Mouse (Mus musculus): Measurements from ENCODE around the gene Eva1c. TPM values are rescaled to one million over a fixed set of nuclear protein-coding genes. Genes with fewer than 3 reads are reported as not detected.

Gene Eva1c
- polyA plus RNA-seq, 1 experiment from 2014 or later: 2.6 TPM

DNA sequence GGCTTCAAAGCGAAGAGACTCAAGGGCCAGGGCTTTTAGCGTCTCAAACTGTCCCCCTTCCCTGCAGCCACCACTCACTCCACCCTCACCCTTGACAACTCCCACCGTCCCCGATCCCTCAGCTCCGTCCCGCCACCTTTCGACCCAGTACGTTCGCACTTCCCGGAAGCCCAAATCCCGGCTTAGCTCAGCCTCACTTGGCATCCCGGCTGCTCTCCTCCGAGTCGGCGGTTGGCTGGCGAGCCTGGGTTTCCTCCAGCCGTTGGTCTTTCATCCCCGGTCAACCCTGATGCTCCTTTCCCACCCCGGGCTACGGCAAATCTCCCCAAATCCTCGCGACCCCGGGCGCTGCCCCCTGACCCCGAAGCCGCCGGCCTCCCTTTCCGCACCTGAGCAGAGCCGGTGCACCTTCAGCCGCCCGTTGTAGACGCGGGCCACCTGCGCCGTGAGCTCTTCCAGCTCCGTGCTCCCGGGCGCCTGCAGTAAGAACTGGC lies 107.7 kb downstream of the Eva1c start:
- Histone ChIP-seq H3K27me3 (no peaks in the 10 kb centered on the region), H3K27ac (peak overlapping the region; percentile 76), H3K4me3 (peak overlapping the region; percentile 81), H3K4me1 (0 out of 2 replicates have a peak, but pooled peaks cover 2% of the 10 kb centered on the region), H3K9me3 (no peaks in the 10 kb centered on the region), H3K9ac (peak overlapping the region; percentile 81), H3K4me2 (replicated peaks) (peak overlapping the region; percentile 80), H3K36me3 (peaks cover 12% of the 10 kb centered on the region)
- peak; percentile 73 for ATAC-seq (ENCODE audit: low FRiP score, low read depth)
- WGBS: under 1% methylated on average over 38 of the region's 38 CpGs

DNA sequence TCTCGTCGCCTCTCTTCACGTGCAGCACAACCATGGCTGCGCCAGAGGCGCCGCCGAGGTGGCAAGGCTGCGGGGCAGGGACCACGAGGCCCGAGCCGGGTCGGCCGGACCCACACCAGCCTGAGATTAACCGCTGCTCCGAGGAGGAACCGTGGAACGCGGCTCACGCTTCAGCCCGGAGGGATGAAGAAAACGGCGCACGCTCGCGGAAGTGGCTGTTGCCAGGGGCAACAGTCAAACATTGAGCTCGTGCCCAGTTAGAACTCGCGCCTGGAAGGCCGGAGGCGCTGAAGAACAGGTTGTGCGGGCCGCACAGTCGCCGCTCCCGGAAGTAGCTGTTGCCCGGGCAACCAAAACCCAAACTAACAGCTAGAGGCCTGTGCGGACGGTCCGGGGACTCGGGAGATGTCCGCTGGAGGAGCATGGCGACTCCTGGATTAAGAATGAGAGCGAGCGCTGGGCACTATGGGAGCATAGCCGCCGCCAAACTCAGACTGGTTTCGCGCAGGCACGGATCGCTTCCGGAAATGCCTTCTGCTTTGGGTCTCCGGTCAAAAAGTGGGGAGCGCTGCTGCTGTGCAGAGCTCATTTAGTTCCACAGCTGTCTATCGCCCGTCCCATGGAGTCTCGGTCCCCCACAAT lies 108.3 kb downstream of the Eva1c start, which contains the start of gene Cfap298:
TSS of gene Cfap298 (minus strand) at position 428 of the 642 bp plus-strand sequence.
- ATAC-seq (ENCODE audit: low FRiP score, low read depth): peak; percentile 97
- Histone ChIP-seq H3K4me3 (peak within 1 kb of the TSS; percentile 81), H3K9me3 (no peaks in the 10 kb centered on the region), H3K9ac (peak within 1 kb of the TSS; percentile 81), H3K4me2 (replicated peaks) (peak within 1 kb of the TSS; percentile 80), H3K4me1 (0 out of 2 replicates have a peak, but pooled peaks cover 2% of the 10 kb centered on the region), H3K36me3 (peaks cover 7% of the 10 kb centered on the region), H3K27ac (peak within 1 kb of the TSS; percentile 76), H3K27me3 (no peaks in the 10 kb centered on the region)
- WGBS: under 1% methylated on average over 56 of the region's 56 CpGs

DNA sequence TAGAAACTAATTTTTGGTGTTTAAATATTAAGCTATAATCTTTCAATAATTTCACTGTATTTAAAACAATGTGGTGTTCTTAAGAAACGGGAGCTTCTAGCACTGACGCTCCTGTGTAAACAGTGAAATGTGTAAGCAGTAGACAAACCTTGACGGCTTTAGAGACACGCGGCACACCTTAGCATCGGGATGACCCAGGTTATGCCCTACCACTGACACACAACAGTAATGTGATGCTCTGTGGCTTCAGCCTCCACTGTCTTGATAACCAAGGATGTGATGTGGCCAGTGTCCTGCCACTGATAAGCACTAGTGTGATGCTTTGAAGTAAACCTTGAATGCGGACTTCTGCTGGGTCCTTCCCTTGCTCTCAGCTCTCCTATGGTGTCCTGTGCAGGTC lies 114.7 kb downstream of the Eva1c start:
- Histone ChIP-seq H3K4me3 (no peak overlapping the region), H3K9ac (no peak overlapping the region), H3K27me3 (no peaks in the 10 kb centered on the region), H3K4me2 (replicated peaks) (no peak overlapping the region), H3K9me3 (no peaks in the 10 kb centered on the region), H3K4me1 (no peaks in the 10 kb centered on the region), H3K36me3 (peaks cover 20% of the 10 kb centered on the region), H3K27ac (no peak overlapping the region)
- no peak for ATAC-seq (ENCODE audit: low FRiP score, low read depth)
- WGBS: 90% methylated on average over 7 of the region's 7 CpGs

DNA sequence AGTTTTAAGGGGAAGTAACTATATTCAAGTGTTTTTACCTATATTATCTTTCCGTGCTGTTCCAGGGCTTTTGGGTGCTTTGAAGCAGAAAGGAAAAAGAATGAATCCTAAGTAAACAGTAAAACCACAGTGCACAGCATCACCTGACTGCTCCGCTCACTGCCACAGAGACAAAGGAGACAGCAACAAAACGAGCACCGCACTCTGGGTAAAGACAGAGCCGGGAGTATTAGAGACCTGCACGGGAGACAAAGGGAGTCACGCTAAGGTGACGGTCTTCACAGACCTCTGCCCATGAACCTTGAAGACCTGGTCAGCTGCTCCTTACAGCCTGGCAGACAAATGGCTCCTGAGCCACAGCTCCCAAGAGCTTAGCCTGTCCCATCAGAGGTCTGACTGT lies 120.5 kb downstream of the Eva1c start:
- H3K4me3 ChIP-seq: no peak overlapping the region
- WGBS: 87% methylated on average over 8 of the region's 8 CpGs
- ATAC-seq (ENCODE audit: low FRiP score, low read depth): no peak
- peaks cover 30% of the 10 kb centered on the region for H3K36me3 ChIP-seq
- H3K4me2 ChIP-seq (replicated peaks): no peak overlapping the region
- no peak overlapping the region for H3K27ac ChIP-seq
- no peaks in the 10 kb centered on the region for H3K27me3 ChIP-seq
- no peak overlapping the region for H3K9ac ChIP-seq
- no peaks in the 10 kb centered on the region for H3K9me3 ChIP-seq
- no peaks in the 10 kb centered on the region for H3K4me1 ChIP-seq

DNA sequence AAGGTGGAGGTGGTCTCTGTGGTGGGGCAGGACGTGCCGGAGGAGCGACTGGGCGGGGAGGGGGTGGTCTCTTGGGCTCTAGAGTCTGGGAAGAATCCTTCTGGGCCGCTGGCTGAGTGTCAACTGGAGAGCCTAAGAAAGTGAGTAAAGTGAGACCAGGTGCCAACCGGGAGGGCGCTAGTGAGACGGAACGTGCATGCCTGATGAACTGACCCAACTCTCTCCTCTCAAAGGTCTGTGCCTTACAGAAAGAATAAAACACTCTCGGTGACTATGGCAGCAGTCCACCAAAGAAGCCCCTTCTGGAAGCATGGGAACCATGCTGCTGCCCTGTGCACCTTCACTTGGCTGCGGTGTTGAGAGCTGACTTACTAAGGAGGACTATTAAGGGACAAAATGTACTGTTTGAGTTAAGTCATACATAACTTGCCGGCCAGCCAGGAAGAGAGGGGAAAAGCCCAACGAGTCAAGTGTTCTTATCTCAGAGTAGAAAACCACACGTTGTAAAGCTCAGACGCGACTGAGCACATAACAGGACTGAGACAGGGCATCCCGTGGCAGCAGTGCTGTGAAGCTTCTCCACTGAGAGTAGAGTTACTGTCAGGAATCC lies 123.9 kb downstream of the Eva1c start:
- no peak overlapping the region for H3K27ac ChIP-seq
- H3K4me1 ChIP-seq: no peaks in the 10 kb centered on the region
- no peak for ATAC-seq (ENCODE audit: low FRiP score, low read depth)
- H3K9me3 ChIP-seq: no peaks in the 10 kb centered on the region
- H3K4me2 ChIP-seq (replicated peaks): no peak overlapping the region
- H3K36me3 ChIP-seq: peaks cover 36% of the 10 kb centered on the region
- no peaks in the 10 kb centered on the region for H3K27me3 ChIP-seq
- no peak overlapping the region for H3K4me3 ChIP-seq
- 55% methylated on average over 17 of the region's 17 CpGs for WGBS
- H3K9ac ChIP-seq: no peak overlapping the region

DNA sequence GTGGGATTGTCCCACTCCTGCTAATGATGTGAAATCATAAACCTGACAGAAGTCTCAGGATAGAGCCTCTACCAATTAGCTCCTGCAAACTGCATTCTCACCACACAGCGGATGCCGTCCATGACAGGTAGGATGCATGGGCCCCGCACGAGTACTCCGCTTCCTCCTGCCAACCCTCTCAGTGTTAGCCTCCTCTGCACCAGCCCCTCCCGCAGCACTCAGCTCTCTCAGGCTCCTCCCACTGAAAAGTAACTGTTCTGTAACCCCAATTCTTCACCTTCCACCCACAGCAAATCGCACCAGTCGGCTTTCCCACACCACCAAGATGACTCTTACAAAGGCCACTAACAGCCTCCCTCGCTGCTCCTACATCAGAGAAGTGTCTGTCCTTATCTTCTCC lies 126.6 kb downstream of the Eva1c start:
- ATAC-seq (ENCODE audit: low FRiP score, low read depth): no peak
- peaks cover 30% of the 10 kb centered on the region for H3K36me3 ChIP-seq
- 90% methylated on average over 9 of the region's 9 CpGs for WGBS

DNA sequence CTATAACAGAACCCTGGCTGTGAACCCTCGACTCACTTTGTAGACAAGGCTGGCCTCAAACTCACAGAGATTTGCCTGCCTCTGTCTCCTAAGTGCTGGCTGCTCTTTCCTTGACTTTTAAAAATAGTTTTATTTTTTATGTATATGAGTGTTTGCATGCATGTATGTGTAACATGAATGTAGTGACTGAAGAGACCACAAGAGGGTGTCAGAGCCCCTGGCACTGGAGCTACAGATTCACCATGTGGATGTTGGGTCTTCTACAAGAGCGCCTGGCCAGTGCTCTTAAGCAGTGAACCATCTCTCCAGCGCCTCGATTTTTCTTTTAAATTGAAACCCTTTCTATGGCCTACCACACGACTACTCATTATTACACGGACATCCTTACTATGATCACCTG lies 127.3 kb downstream of the Eva1c start:
- no peaks in the 10 kb centered on the region for H3K27me3 ChIP-seq
- H3K4me3 ChIP-seq: no peak overlapping the region
- 0 out of 2 replicates have a peak, but pooled peaks cover 2% of the 10 kb centered on the region for H3K4me1 ChIP-seq
- H3K9me3 ChIP-seq: no peaks in the 10 kb centered on the region
- WGBS: 89% methylated on average over 6 of the region's 6 CpGs
- peaks cover 30% of the 10 kb centered on the region for H3K36me3 ChIP-seq
- H3K27ac ChIP-seq: no peak overlapping the region
- ATAC-seq (ENCODE audit: low FRiP score, low read depth): no peak
- H3K4me2 ChIP-seq (replicated peaks): no peak overlapping the region
- H3K9ac ChIP-seq: no peak overlapping the region

More for the DNA sequence above, 126.6 kb downstream of the Eva1c start:
- Histone ChIP-seq H3K4me1 (0 out of 2 replicates have a peak, but pooled peaks cover 2% of the 10 kb centered on the region), H3K4me3 (no peak overlapping the region), H3K27me3 (no peaks in the 10 kb centered on the region), H3K27ac (no peak overlapping the region), H3K9me3 (no peaks in the 10 kb centered on the region), H3K9ac (no peak overlapping the region), H3K4me2 (replicated peaks) (no peak overlapping the region)

Small RNAs within 50 kb of the gene (microRNA-seq; reads per million reads assigned to microRNA genes)
- not detected for gene Gm22933

Other genes with a start within 250 kb of the Eva1c start
- 70.7 and 74.5 TPM in 2 replicates for gene Mis18a, start 99.3 kb upstream of the Eva1c start, polyA plus RNA-seq (2015; fragmentation: Nextera tagmentation; extraction: Ambion mirVana)
- 0.45 TPM in 1 of 2 replicates, not detected in the other for gene Mrap, start 88.5 kb upstream of the Eva1c start, polyA plus RNA-seq (2015; fragmentation: Nextera tagmentation; extraction: Ambion mirVana)
- 9.4 and 11.8 TPM in 2 replicates for gene Urb1, start 16.3 kb upstream of the Eva1c start, polyA plus RNA-seq (2015; fragmentation: Nextera tagmentation; extraction: Ambion mirVana)
- 35.2 and 37.0 TPM in 2 replicates for gene Cfap298, start 108.4 kb downstream of the Eva1c start, polyA plus RNA-seq (2015; fragmentation: Nextera tagmentation; extraction: Ambion mirVana)
- 8.4 and 11.0 TPM in 2 replicates for gene Synj1, start 184.6 kb downstream of the Eva1c start, polyA plus RNA-seq (2015; fragmentation: Nextera tagmentation; extraction: Ambion mirVana)
- 72.3 and 73.1 TPM in 2 replicates for gene Paxbp1, start 217.8 kb downstream of the Eva1c start, polyA plus RNA-seq (2015; fragmentation: Nextera tagmentation; extraction: Ambion mirVana)